ENCODE assay signal across 8 mouse cellular contexts in genomic region chr2:170129248-170129922, GRCm38 (mm10). TPM values are rescaled to one million over a fixed set of nuclear protein-coding genes. Genes with fewer than 3 reads are reported as not detected.
DNase-seq lines count a peak whose midpoint lies in the region; ATAC-seq and TF ChIP-seq lines count a peak whose summit lies in the region.

No protein-coding gene starts in this region.

- no peak for TF ChIP-seq CTCF in E14TG2a.4 (conservative IDR thresholded peaks at IDR 0.05; ENCODE audit: low read length)
- no peak for TF ChIP-seq CTCF in forebrain, postnatal 0 days (IDR thresholded peaks at IDR 0.05; ENCODE audit: low read depth)

- H3K4me1 ChIP-seq in heart, embryonic 12.5 days (replicated peaks), result peaks cover 55% of the 10 kb centered on the region
- H3K4me1 ChIP-seq in E14TG2a.4 (replicated peaks; ENCODE audit: low read depth, low read length), result peaks cover 84% of the 10 kb centered on the region
- no peaks in the 10 kb centered on the region for H3K4me1 ChIP-seq in forebrain, postnatal 0 days (ENCODE audit: insufficient read depth)
- H3K4me1 ChIP-seq in liver, embryonic 16.5 days (ENCODE audit: control insufficient read depth, low read depth, low read length), result peaks cover 74% of the 10 kb centered on the region

- no peaks in the 10 kb centered on the region for H3K9me3 ChIP-seq in heart, embryonic 12.5 days (replicated peaks)
- no peaks in the 10 kb centered on the region for H3K9me3 ChIP-seq in E14TG2a.4 (ENCODE audit: low read length)
- no peaks in the 10 kb centered on the region for H3K9me3 ChIP-seq in forebrain, postnatal 0 days (ENCODE audit: low read length)
- H3K9me3 ChIP-seq in liver, embryonic 16.5 days (replicated peaks; ENCODE audit: control insufficient read depth, low read length), result no peaks in the 10 kb centered on the region

- intact Hi-C loops in left cerebral cortex, postnatal 10 days (cut with DNase I), result no loop called here

- peak overlapping the region; percentile 98 for H3K9ac ChIP-seq in heart, embryonic 12.5 days
- H3K9ac ChIP-seq in forebrain, postnatal 0 days, result no peak overlapping the region
- H3K9ac ChIP-seq in liver, embryonic 16.5 days (ENCODE audit: low read depth, low read length), result peak overlapping the region; percentile 91

- ATAC-seq in heart, embryonic 12.5 days (ENCODE audit: insufficient number of reproducible peaks, low FRiP score), result no peak
- no peak for ATAC-seq in forebrain, postnatal 0 days
- ATAC-seq in liver, embryonic 16.5 days (ENCODE audit: low read depth), result no peak

- DNase-seq in heart, postnatal 4 days, result no peak
- no peak for DNase-seq in forebrain, postnatal 0 days
- no peak for DNase-seq in spleen, adult 12 weeks (ENCODE audit: low spot score)
- DNase-seq in left cerebral cortex, postnatal 10 days (ENCODE audit: extremely low spot score in 1 of 2, low spot score in 2 of 2), result no peak
- DNase-seq in right cerebral cortex, adult 2 months (ENCODE audit: low spot score in 2 of 2), result no peak

- peak overlapping the region; percentile 97 for H3K27ac ChIP-seq in heart, embryonic 12.5 days (ENCODE audit: poor library complexity, severe bottlenecking)
- no peak overlapping the region for H3K27ac ChIP-seq in forebrain, postnatal 0 days (ENCODE audit: low read depth, low read length)
- H3K27ac ChIP-seq in liver, embryonic 16.5 days (ENCODE audit: low read length), result peak overlapping the region; percentile 90

- H3K36me3 ChIP-seq in heart, embryonic 12.5 days, result peaks cover 5% of the 10 kb centered on the region; the same call in 1 of the 2 replicates
- H3K36me3 ChIP-seq in E14TG2a.4 (ENCODE audit: insufficient read depth, low read length), result peaks cover 37% of the 10 kb centered on the region
- no peaks in the 10 kb centered on the region for H3K36me3 ChIP-seq in forebrain, postnatal 0 days (ENCODE audit: insufficient read depth)
- no peaks in the 10 kb centered on the region for H3K36me3 ChIP-seq in liver, embryonic 16.5 days (ENCODE audit: control insufficient read depth, insufficient read depth)

- peak overlapping the region; percentile 79 for H3K4me2 ChIP-seq in heart, embryonic 12.5 days
- peak overlapping the region; percentile 66 for H3K4me2 ChIP-seq in forebrain, postnatal 0 days (ENCODE audit: low read depth)
- peak overlapping the region; percentile 92 for H3K4me2 ChIP-seq in liver, embryonic 16.5 days (ENCODE audit: low read depth, low read length)

- WGBS in heart, embryonic 12.5 days, result 13% methylated on average over 5 of the region's 5 CpGs
- 22% methylated on average over 5 of the region's 5 CpGs for WGBS in forebrain, postnatal 0 days
- WGBS in liver, embryonic 16.5 days (ENCODE audit: insufficient replicate concordance), result 8% methylated on average over 5 of the region's 5 CpGs

- H3K27me3 ChIP-seq in heart, embryonic 12.5 days (replicated peaks), result no peaks in the 10 kb centered on the region
- H3K27me3 ChIP-seq in E14TG2a.4 (ENCODE audit: insufficient read depth, low read length), result no peaks in the 10 kb centered on the region
- H3K27me3 ChIP-seq in forebrain, postnatal 0 days (ENCODE audit: insufficient read depth, low read length), result no peaks in the 10 kb centered on the region
- no peaks in the 10 kb centered on the region for H3K27me3 ChIP-seq in liver, embryonic 16.5 days (ENCODE audit: control insufficient read depth, insufficient read depth, low read depth, low read length)

- peak overlapping the region; percentile 90 for H3K4me3 ChIP-seq in heart, embryonic 12.5 days
- peak overlapping the region; percentile 91 for H3K4me3 ChIP-seq in E14TG2a.4 (replicated peaks; ENCODE audit: low read length)
- H3K4me3 ChIP-seq in forebrain, postnatal 0 days (ENCODE audit: low read depth, low read length), result no peak overlapping the region; the same call in 1 of the 2 replicates
- peak overlapping the region; percentile 87 for H3K4me3 ChIP-seq in liver, embryonic 16.5 days (ENCODE audit: low read depth, low read length)

RNA-seq across cellular contexts. Expression of gene Zfp217, which starts 18.5 kb away (rescaled TPM):
- 3.5 and 3.7 TPM in 2 replicates for polyA plus RNA-seq in heart, embryonic 12.5 days (2016; fragmentation: Nextera tagmentation; extraction: Ambion mirVana)
- 10 to 100 TPM; 18.8 to 19.3 TPM for total RNA-seq in heart, postnatal 4 days (2021)
- 3.3 and 3.5 TPM in 2 replicates for total RNA-seq in forebrain, postnatal 0 days (2014; rRNA removed)
- 0.28 and 0.64 TPM in 2 replicates for polyA plus RNA-seq in forebrain, postnatal 0 days (2015; fragmentation: Nextera tagmentation; extraction: Ambion mirVana)
- polyA plus RNA-seq in liver, embryonic 16.5 days (2015; fragmentation: Nextera tagmentation; extraction: Ambion mirVana), result 4.2 and 5.7 TPM in 2 replicates
- total RNA-seq in left cerebral cortex, postnatal 10 days (2021), result 1 to 10 TPM; 4.1 TPM
